Mouse (Mus musculus) lung, adult 2 months (tissue): ENCODE data around the gene Mesp1.

Experiments
- CTCF ChIP-seq: fragments of 200-500 bp; IDR thresholded peaks from 2 replicates; pipeline ENCODE4 v1.5.1; 2011; ENCODE audit warnings: mild to moderate bottlenecking, low read length, control low read depth; ENCODE audit not compliant: insufficient read depth
- POLR2A ChIP-seq: fragments of 200-500 bp; IDR thresholded peaks from 2 replicates; pipeline ENCODE4 v1.6.1; 2011; ENCODE audit warnings: low read depth, mild to moderate bottlenecking, control low read depth, low read length, borderline replicate concordance; ENCODE audit errors: extremely low read depth

DNA sequence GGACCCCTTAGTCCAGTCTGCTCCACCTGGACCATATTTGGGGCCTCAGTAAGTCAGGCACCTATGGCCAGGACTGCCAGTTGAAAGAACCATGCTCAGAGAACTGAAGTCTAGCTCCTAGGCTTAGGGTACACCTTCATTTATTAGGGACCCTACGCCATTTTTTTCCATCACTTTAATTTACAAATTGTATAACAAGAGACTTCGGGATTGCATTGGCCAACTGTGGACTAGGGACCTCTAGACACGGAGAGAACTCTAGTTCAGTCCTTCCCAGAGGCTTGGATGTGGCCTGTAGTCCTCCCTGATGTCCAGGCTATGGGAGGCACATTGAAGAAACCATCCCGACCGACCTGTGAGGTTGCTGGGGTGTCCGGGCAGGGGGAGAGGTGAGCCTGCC, at the start of gene Mesp1:
- TF ChIP-seq POLR2A, result no peak
- no peak for TF ChIP-seq CTCF
